Mouse (Mus musculus): ENCODE measurements around the gene Jpt2. TPM values are rescaled to one million over a fixed set of nuclear protein-coding genes. Genes with fewer than 3 reads are reported as not detected.

Jpt2 gene
- 139 and 150 TPM in 2 replicates for polyA plus RNA-seq (2014; fragmentation: Nextera tagmentation; extraction: Ambion mirVana)

DNA sequence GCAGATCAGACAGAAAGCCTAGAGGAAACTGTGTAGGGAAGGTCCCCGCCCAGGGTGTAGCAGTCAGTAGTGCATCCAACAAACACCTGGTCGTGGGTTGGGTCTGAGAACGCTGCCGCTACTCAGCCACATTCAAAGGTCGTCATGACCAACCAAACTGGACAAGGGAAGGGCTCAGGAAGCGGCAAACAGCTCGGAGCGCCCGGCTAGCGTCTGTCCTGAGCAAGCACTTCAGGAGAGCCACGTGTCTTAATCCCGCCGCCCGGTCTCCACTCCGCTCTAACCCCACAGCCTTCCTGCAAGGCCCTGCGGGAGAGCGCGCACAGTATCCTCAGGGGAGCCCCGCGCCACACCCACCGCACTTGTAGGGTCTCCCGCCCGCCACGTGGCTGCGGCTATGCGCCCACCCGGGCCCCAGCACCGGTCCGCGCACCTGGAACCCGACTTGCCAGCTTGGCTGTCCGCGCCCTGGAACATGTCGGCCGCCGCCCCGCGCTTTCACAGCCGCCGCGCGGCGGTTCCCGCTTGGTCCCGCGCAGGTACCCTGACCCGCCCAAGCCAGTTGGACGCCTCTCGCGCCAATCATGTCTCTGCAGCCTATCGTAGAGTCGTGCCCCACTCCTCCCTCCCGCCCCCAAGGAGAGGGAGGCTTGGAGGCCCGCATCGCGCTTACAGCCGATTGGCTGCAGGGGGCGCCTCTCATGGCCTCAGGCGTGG is at the start of gene Jpt2:
Gene Jpt2, minus strand, starts transcription at position 555 of the 717 bp plus-strand sequence.
- Histone ChIP-seq H3K9ac (replicated peaks; ENCODE audit: low read depth, low read length) (peak within 1 kb of the TSS; percentile 62), H3K4me1 (ENCODE audit: control insufficient read depth, insufficient read depth, low read length) (peaks cover 3% of the 10 kb centered on the region; the same call in 1 of the 2 replicates), H3K36me3 (ENCODE audit: control insufficient read depth, insufficient read depth, low read length) (peaks cover 36% of the 10 kb centered on the region), H3K27me3 (ENCODE audit: control insufficient read depth, insufficient read depth, low read length) (no peaks in the 10 kb centered on the region), H3K27ac (ENCODE audit: low read length) (peak within 1 kb of the TSS; percentile 82), H3K4me2 (replicated peaks; ENCODE audit: low read depth, low read length) (peak within 1 kb of the TSS; percentile 74), H3K4me3 (ENCODE audit: low read depth, low read length) (peak within 1 kb of the TSS; percentile 74), H3K9me3 (ENCODE audit: control insufficient read depth, low read depth, low read length) (no peaks in the 10 kb centered on the region)
- under 1% methylated on average over 59 of the region's 59 CpGs for whole genome bisulfite sequencing
- ATAC-seq (ENCODE audit: insufficient number of reproducible peaks, insufficient read depth, low FRiP score, low read depth) = peak; percentile 100

- no peak for ATAC-seq (ENCODE audit: insufficient number of reproducible peaks, insufficient read depth, low FRiP score, low read depth)
- no peaks in the 10 kb centered on the region for H3K4me1 ChIP-seq (ENCODE audit: control insufficient read depth, insufficient read depth, low read length)
- H3K27me3 ChIP-seq (ENCODE audit: control insufficient read depth, insufficient read depth, low read length) = no peaks in the 10 kb centered on the region
- H3K9ac ChIP-seq (replicated peaks; ENCODE audit: low read depth, low read length) = no peak overlapping the region
- no peaks in the 10 kb centered on the region for H3K9me3 ChIP-seq (ENCODE audit: control insufficient read depth, low read depth, low read length)
- no peak overlapping the region for H3K4me2 ChIP-seq (replicated peaks; ENCODE audit: low read depth, low read length)
- H3K36me3 ChIP-seq (ENCODE audit: control insufficient read depth, insufficient read depth, low read length) = peaks cover 46% of the 10 kb centered on the region; the same call in 1 of the 2 replicates
- no peak overlapping the region for H3K4me3 ChIP-seq (ENCODE audit: low read depth, low read length)
- no peak overlapping the region for H3K27ac ChIP-seq (ENCODE audit: low read length)
These were observed 47.0 kb upstream of the Jpt2 start for GRCm38 (mm10) chr17:25007480-25007879.

- no peak overlapping the region for H3K4me2 ChIP-seq (replicated peaks; ENCODE audit: low read depth, low read length)
- no peak overlapping the region for H3K27ac ChIP-seq (ENCODE audit: low read length)
- H3K36me3 ChIP-seq (ENCODE audit: control insufficient read depth, insufficient read depth, low read length) = peaks cover 32% of the 10 kb centered on the region; the same call in 1 of the 2 replicates
- no peaks in the 10 kb centered on the region for H3K9me3 ChIP-seq (ENCODE audit: control insufficient read depth, low read depth, low read length)
- no peak for ATAC-seq (ENCODE audit: insufficient number of reproducible peaks, insufficient read depth, low FRiP score, low read depth)
- H3K27me3 ChIP-seq (ENCODE audit: control insufficient read depth, insufficient read depth, low read length) = no peaks in the 10 kb centered on the region
- WGBS = 92% methylated on average over 3 of the region's 3 CpGs
- H3K4me1 ChIP-seq (ENCODE audit: control insufficient read depth, insufficient read depth, low read length) = no peaks in the 10 kb centered on the region
- H3K4me3 ChIP-seq (ENCODE audit: low read depth, low read length) = no peak overlapping the region
- no peak overlapping the region for H3K9ac ChIP-seq (replicated peaks; ENCODE audit: low read depth, low read length)
These were observed 44.6 kb upstream of the Jpt2 start for GRCm38 (mm10) chr17:25005102-25005501.

- 89% methylated on average over 6 of the region's 6 CpGs for WGBS
- Histone ChIP-seq H3K4me2 (replicated peaks; ENCODE audit: low read depth, low read length) (no peak overlapping the region), H3K36me3 (ENCODE audit: control insufficient read depth, insufficient read depth, low read length) (peaks cover 87% of the 10 kb centered on the region)
These were observed 34.2 kb upstream of the Jpt2 start for GRCm38 (mm10) chr17:24994721-24995120.

GRCm38 (mm10) chr17:24987221-24987620 is 26.7 kb upstream of the Jpt2 start:
- Histone ChIP-seq H3K27me3 (ENCODE audit: control insufficient read depth, insufficient read depth, low read length) (no peaks in the 10 kb centered on the region), H3K9ac (replicated peaks; ENCODE audit: low read depth, low read length) (no peak overlapping the region), H3K27ac (ENCODE audit: low read length) (no peak overlapping the region), H3K4me1 (ENCODE audit: control insufficient read depth, insufficient read depth, low read length) (no peaks in the 10 kb centered on the region), H3K36me3 (ENCODE audit: control insufficient read depth, insufficient read depth, low read length) (peaks cover 80% of the 10 kb centered on the region), H3K4me3 (ENCODE audit: low read depth, low read length) (no peak overlapping the region), H3K4me2 (replicated peaks; ENCODE audit: low read depth, low read length) (no peak overlapping the region), H3K9me3 (ENCODE audit: control insufficient read depth, low read depth, low read length) (no peaks in the 10 kb centered on the region)
- ATAC-seq (ENCODE audit: insufficient number of reproducible peaks, insufficient read depth, low FRiP score, low read depth) = no peak
- 97% methylated on average over 6 of the region's 6 CpGs for WGBS

More at GRCm38 (mm10) chr17:24994721-24995120, 34.2 kb upstream of the Jpt2 start:
- H3K27me3 ChIP-seq (ENCODE audit: control insufficient read depth, insufficient read depth, low read length) = no peaks in the 10 kb centered on the region
- H3K9ac ChIP-seq (replicated peaks; ENCODE audit: low read depth, low read length) = no peak overlapping the region
- ATAC-seq (ENCODE audit: insufficient number of reproducible peaks, insufficient read depth, low FRiP score, low read depth) = no peak
- no peak overlapping the region for H3K4me3 ChIP-seq (ENCODE audit: low read depth, low read length)
- no peaks in the 10 kb centered on the region for H3K4me1 ChIP-seq (ENCODE audit: control insufficient read depth, insufficient read depth, low read length)
- H3K27ac ChIP-seq (ENCODE audit: low read length) = no peak overlapping the region
- H3K9me3 ChIP-seq (ENCODE audit: control insufficient read depth, low read depth, low read length) = no peaks in the 10 kb centered on the region

DNA sequence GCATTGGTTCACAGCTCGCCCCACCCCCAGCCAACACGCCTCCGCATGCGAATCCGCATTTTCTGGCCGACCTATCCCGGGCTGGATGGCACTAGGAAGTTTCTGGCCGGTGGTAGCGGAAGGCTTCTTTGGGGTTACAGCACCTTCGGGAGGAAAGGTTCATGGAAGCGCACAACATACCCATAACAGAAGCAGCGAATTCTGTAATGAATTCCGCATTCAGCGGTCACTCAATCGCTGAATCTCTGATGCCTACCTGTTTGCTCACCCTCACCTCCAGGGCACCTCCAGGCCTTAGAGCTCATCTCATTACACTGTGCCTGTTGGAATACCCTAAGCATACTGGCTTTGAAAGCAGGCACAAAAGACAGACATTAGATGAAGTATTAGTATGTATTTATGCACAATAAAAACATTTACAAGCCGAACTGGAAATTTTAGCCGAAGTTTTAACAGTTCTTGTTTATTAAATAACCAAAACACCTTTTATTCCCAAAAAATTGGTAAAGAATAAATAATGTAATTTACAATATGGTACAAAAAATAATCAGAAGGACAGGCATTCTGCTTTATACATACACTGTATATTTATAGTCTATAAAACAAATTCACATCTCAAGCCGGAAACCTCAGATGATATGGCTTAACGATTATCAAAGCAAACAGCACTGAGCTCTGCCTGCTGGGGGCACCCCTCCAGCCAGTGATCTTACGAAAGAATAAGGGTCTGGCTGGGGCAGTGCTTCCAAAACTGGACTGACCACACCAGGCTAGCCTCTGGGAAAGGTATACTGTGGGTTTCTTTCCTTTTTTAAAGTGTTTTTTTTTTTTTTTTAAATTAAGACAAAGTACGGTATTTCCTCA is 595 bp upstream of the Jpt2 start:
- Histone ChIP-seq H3K4me1 (ENCODE audit: control insufficient read depth, insufficient read depth, low read length) (peaks cover 3% of the 10 kb centered on the region; the same call in 1 of the 2 replicates), H3K9me3 (ENCODE audit: control insufficient read depth, low read depth, low read length) (no peaks in the 10 kb centered on the region), H3K27ac (ENCODE audit: low read length) (peak overlapping the region; percentile 39; the same call in 1 of the 2 replicates), H3K4me2 (replicated peaks; ENCODE audit: low read depth, low read length) (peak overlapping the region; percentile 74), H3K27me3 (ENCODE audit: control insufficient read depth, insufficient read depth, low read length) (no peaks in the 10 kb centered on the region), H3K9ac (replicated peaks; ENCODE audit: low read depth, low read length) (peak overlapping the region; percentile 48), H3K4me3 (ENCODE audit: low read depth, low read length) (peak overlapping the region; percentile 74), H3K36me3 (ENCODE audit: control insufficient read depth, insufficient read depth, low read length) (peaks cover 36% of the 10 kb centered on the region)
- ATAC-seq (ENCODE audit: insufficient number of reproducible peaks, insufficient read depth, low FRiP score, low read depth) = 0 out of 2 replicates have a peak, but pooled peaks have one; percentile 4
- 12% methylated on average over 21 of the region's 21 CpGs for WGBS

- Histone ChIP-seq H3K27ac (ENCODE audit: low read length) (no peak overlapping the region), H3K9me3 (ENCODE audit: control insufficient read depth, low read depth, low read length) (no peaks in the 10 kb centered on the region)
These were observed 1.1 kb downstream of the Jpt2 start for GRCm38 (mm10) chr17:24959371-24959770.

DNA sequence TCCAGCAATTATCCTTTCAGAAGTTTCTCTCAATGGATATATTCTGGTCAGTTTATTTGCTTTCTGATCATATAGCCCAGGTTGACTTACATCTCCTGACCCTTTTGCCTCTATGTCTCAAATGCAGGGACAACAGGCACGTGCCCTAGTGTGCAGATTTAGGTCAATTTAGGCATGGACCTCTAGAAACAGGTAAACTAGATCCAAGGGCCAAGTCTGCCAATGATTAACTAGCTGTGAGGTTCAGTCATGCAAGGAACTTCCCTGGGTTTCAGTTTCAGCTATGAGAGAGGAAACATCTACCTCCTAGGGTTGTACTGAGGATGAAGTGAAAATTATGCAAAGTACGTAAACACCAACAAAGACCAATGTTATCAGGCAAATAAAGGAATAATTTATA is 7.2 kb downstream of the Jpt2 start:
- ATAC-seq (ENCODE audit: insufficient number of reproducible peaks, insufficient read depth, low FRiP score, low read depth) = no peak
- no peaks in the 10 kb centered on the region for H3K9me3 ChIP-seq (ENCODE audit: control insufficient read depth, low read depth, low read length)

More at GRCm38 (mm10) chr17:24959371-24959770, 1.1 kb downstream of the Jpt2 start:
- WGBS = 35% methylated on average over 8 of the region's 8 CpGs
- peak overlapping the region; percentile 62 for H3K9ac ChIP-seq (replicated peaks; ENCODE audit: low read depth, low read length)
- peak overlapping the region; percentile 74 for H3K4me2 ChIP-seq (replicated peaks; ENCODE audit: low read depth, low read length)
- peaks cover 3% of the 10 kb centered on the region; the same call in 1 of the 2 replicates for H3K4me1 ChIP-seq (ENCODE audit: control insufficient read depth, insufficient read depth, low read length)
- H3K36me3 ChIP-seq (ENCODE audit: control insufficient read depth, insufficient read depth, low read length) = peaks cover 38% of the 10 kb centered on the region
- H3K4me3 ChIP-seq (ENCODE audit: low read depth, low read length) = peak overlapping the region; percentile 74
- H3K27me3 ChIP-seq (ENCODE audit: control insufficient read depth, insufficient read depth, low read length) = no peaks in the 10 kb centered on the region
- ATAC-seq (ENCODE audit: insufficient number of reproducible peaks, insufficient read depth, low FRiP score, low read depth) = no peak

More for the DNA sequence above, 7.2 kb downstream of the Jpt2 start:
- Histone ChIP-seq H3K9ac (replicated peaks; ENCODE audit: low read depth, low read length) (no peak overlapping the region), H3K36me3 (ENCODE audit: control insufficient read depth, insufficient read depth, low read length) (peaks cover 52% of the 10 kb centered on the region), H3K4me3 (ENCODE audit: low read depth, low read length) (no peak overlapping the region), H3K4me1 (ENCODE audit: control insufficient read depth, insufficient read depth, low read length) (no peaks in the 10 kb centered on the region), H3K27ac (ENCODE audit: low read length) (no peak overlapping the region), H3K27me3 (ENCODE audit: control insufficient read depth, insufficient read depth, low read length) (no peaks in the 10 kb centered on the region), H3K4me2 (replicated peaks; ENCODE audit: low read depth, low read length) (no peak overlapping the region)
- 86% methylated on average over 2 of the region's 2 CpGs for WGBS

Data from stomach, embryonic 14.5 days (tissue).